Mouse (Mus musculus) hindbrain, embryonic 13.5 days (tissue): ENCODE measurements around the gene Parva. TPM values are rescaled to one million over a fixed set of nuclear protein-coding genes. Genes with fewer than 3 reads are reported as not detected.
A peak's percentile ranks its signal among the peaks of the same experiment; 100 is the strongest.

Experiments
- ATAC-seq: fragments of 200-750 bp; cut with Nextera tagmentation; 2 replicates; pipeline ENCODE4 v1.8.0; 2017; ENCODE audit warnings: moderate TSS enrichment; ENCODE audit not compliant: low FRiP score
- H3K27ac ChIP-seq: fragments of 300-500 bp; sonication (generic); 2 replicates; pipeline ENCODE4 v1.5.1; 2015; ENCODE audit warnings: inconsistent platforms, mild to moderate bottlenecking, moderate library complexity
- H3K27me3 ChIP-seq: fragments of 300-500 bp; sonication (generic); 2 replicates; pipeline ENCODE4 v1.6.1; 2015; ENCODE audit warnings: mild to moderate bottlenecking, inconsistent platforms
- H3K36me3 ChIP-seq: fragments of 300-500 bp; sonication (generic); 2 replicates; pipeline ENCODE4 v1.6.1; 2015; ENCODE audit warnings: mild to moderate bottlenecking, inconsistent platforms
- H3K4me1 ChIP-seq: fragments of 300-500 bp; sonication (generic); replicated peaks from 2 replicates; pipeline ENCODE4 v1.6.1; 2015; ENCODE audit warnings: inconsistent platforms
- H3K4me2 ChIP-seq: fragments of 300-500 bp; sonication (generic); 2 replicates; pipeline ENCODE4 v1.6.1; 2015; ENCODE audit warnings: inconsistent platforms, mild to moderate bottlenecking, moderate library complexity
- H3K4me3 ChIP-seq: fragments of 300-500 bp; sonication (generic); 2 replicates; pipeline ENCODE4 v1.5.1; 2015; ENCODE audit warnings: mild to moderate bottlenecking, inconsistent platforms
- H3K9ac ChIP-seq: fragments of 300-500 bp; sonication (generic); 2 replicates; pipeline ENCODE4 v1.6.1; 2015; ENCODE audit warnings: mild to moderate bottlenecking, inconsistent platforms
- H3K9me3 ChIP-seq: fragments of 300-500 bp; sonication (generic); 2 replicates; pipeline ENCODE4 v1.6.1; 2016; ENCODE audit warnings: inconsistent platforms
- WGBS: fragments of 180-500 bp; shearing (Covaris S2); methylation state at CpG from one replicate; pipeline ENCODE4 v1.1.7; 2015; 5-methylcytosine and 5-hydroxymethylcytosine counted together
- polyA plus RNA-seq: library from polyadenylated mRNA; unstranded; fragments of >200 nt; fragmentation: Nextera tagmentation; extraction: Ambion mirVana; gene quantifications from 2 replicates; pipeline ENCODE4 v1.2.1, GENCODE M21; 2015

The Parva gene
- polyA plus RNA-seq, 1 experiment from 2014 or later, result 30.8 TPM

DNA sequence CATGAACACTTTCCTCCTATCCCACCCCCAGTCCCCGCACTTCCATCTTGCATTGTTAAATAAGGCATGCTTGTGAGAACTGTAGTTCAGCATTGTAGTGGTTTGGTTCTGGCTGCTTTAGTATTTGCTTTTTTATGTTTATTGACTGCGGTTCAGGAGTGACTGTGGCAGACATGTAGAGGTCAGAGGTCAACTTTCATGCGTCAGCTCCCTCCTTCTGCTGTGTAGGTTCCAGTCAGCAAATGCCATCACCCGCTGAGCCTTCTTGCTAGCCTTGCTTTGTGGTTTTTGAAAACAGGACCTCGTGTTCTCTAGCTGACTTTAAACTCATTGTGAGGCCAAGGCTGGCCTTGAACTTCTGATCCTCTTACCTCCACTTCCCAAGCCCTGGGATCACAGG lies 103.6 kb downstream of the Parva start:
- no peaks in the 10 kb centered on the region for H3K9me3 ChIP-seq
- H3K4me3 ChIP-seq, result no peak overlapping the region
- no peak overlapping the region for H3K4me2 ChIP-seq
- H3K9ac ChIP-seq, result no peak overlapping the region
- H3K4me1 ChIP-seq, result peaks cover 33% of the 10 kb centered on the region
- no peak overlapping the region for H3K27ac ChIP-seq
- no peaks in the 10 kb centered on the region for H3K36me3 ChIP-seq
- H3K27me3 ChIP-seq, result no peaks in the 10 kb centered on the region
- ATAC-seq, result no peak
- 55% methylated on average over 5 of the region's 5 CpGs for whole genome bisulfite sequencing

DNA sequence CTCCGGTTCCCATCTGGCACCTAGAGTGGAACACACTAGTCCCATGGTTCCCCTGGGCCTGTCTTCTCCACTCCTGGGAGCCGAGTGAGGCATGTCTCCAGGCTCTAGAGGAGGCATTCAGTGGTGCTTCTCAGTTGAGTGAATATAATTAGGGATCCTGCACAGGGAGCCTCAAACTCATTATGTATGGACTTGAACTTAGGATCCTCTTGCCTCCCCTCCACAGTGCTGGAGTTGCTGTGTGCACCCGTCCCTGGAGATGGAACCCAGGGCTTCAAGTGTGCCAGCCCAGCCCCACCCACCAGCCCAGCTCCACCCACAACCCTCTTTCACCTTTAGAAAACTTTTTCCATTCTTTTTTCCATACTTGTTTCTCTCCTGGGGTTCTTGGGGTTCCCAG lies 106.8 kb downstream of the Parva start:
- H3K4me1 ChIP-seq, result peaks cover 18% of the 10 kb centered on the region
- no peak for ATAC-seq
- H3K27me3 ChIP-seq, result no peaks in the 10 kb centered on the region
- no peaks in the 10 kb centered on the region for H3K9me3 ChIP-seq
- H3K4me2 ChIP-seq, result no peak overlapping the region
- H3K4me3 ChIP-seq, result no peak overlapping the region
- no peak overlapping the region; the same call in 1 of the 2 replicates for H3K27ac ChIP-seq
- H3K9ac ChIP-seq, result no peak overlapping the region
- WGBS, result 69% methylated on average over 3 of the region's 3 CpGs
- no peaks in the 10 kb centered on the region for H3K36me3 ChIP-seq

DNA sequence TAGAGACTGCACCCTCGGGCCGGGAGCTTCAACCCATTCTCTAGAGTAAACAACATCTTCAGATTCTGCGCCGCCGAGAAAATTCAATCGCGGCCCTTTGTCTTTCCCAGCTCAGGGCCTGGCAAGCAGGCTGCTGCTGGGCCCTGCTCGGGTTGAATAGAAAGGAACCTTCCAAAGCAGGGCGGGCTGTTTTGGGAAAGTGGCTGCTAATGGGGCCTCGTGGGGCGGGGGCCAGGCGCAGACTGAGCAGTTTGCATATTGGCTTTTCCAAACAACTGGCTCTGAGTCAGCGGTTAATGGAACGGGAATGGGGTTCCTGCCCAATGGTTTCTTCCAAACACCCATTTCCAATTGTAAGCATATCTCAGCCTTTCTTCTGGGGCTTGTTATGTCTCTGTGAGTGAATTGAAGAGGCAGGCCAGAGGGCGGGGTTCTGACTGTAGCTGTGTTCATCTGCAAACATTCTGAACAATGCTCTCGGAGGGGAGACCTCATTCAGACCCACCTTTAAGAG lies 108.2 kb downstream of the Parva start:
- 9% methylated on average over 16 of the region's 16 CpGs for WGBS
- peak overlapping the region; percentile 13; the same call in 1 of the 2 replicates for H3K4me2 ChIP-seq
- ATAC-seq, result peak; percentile 71

DNA sequence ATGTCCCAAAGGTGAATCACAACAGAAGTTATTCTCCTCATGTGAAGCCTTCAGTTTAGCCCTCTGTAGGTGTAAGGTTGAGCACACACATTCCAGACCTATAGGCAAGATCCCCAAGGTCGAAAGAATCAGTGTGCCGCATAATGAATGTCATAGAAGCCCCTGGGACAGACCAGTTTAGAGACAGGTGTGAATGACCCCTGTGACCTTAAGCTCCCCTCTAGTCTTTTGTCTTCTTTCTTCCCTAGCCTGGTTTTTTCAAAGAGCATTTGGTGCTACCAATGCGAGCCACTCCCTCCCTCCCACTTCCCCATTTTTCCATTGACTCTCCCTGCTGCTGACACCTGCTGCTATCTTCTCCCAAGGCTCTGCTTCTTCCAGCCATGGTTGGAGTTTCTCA lies 121.8 kb downstream of the Parva start:
- Histone ChIP-seq H3K36me3 (no peaks in the 10 kb centered on the region; the same call in 1 of the 2 replicates), H3K4me2 (no peak overlapping the region), H3K4me1 (no peaks in the 10 kb centered on the region), H3K27me3 (no peaks in the 10 kb centered on the region), H3K9me3 (no peaks in the 10 kb centered on the region), H3K9ac (no peak overlapping the region), H3K4me3 (no peak overlapping the region), H3K27ac (no peak overlapping the region)
- no peak for ATAC-seq
- 87% methylated on average over 3 of the region's 3 CpGs for WGBS

More for the DNA sequence above, 108.2 kb downstream of the Parva start:
- no peak overlapping the region for H3K9ac ChIP-seq
- H3K27me3 ChIP-seq, result no peaks in the 10 kb centered on the region
- no peaks in the 10 kb centered on the region for H3K36me3 ChIP-seq
- H3K9me3 ChIP-seq, result no peaks in the 10 kb centered on the region
- H3K4me3 ChIP-seq, result no peak overlapping the region
- peaks cover 18% of the 10 kb centered on the region for H3K4me1 ChIP-seq
- H3K27ac ChIP-seq, result peak overlapping the region; percentile 76

DNA sequence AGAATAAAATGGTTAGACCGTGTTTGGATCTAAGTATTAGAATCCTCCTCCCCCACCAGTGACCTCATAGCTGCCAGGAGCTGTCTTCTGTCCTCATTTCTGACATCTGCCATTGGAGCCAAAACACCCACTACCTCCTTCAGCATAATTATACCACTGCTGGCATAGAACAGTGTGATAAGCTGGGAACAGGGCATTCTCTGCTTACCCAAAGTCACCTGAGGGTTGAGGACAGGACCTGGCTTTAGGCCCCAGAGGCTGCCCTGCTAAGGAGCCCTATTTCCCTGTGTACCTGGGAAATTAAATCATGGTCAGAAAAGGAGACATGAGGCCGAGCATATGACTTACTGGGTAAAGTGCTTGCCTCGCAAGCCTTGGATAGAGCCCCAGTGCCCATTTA lies 134.2 kb downstream of the Parva start:
- H3K9me3 ChIP-seq, result no peaks in the 10 kb centered on the region
- no peak overlapping the region for H3K9ac ChIP-seq
- ATAC-seq, result no peak
- H3K27ac ChIP-seq, result no peak overlapping the region
- 89% methylated on average over 3 of the region's 3 CpGs for WGBS
- H3K4me3 ChIP-seq, result no peak overlapping the region
- 0 out of 2 replicates have a peak, but pooled peaks cover 6% of the 10 kb centered on the region for H3K36me3 ChIP-seq
- H3K27me3 ChIP-seq, result no peaks in the 10 kb centered on the region
- no peaks in the 10 kb centered on the region; the same call in 1 of the 2 replicates for H3K4me1 ChIP-seq
- H3K4me2 ChIP-seq, result no peak overlapping the region

DNA sequence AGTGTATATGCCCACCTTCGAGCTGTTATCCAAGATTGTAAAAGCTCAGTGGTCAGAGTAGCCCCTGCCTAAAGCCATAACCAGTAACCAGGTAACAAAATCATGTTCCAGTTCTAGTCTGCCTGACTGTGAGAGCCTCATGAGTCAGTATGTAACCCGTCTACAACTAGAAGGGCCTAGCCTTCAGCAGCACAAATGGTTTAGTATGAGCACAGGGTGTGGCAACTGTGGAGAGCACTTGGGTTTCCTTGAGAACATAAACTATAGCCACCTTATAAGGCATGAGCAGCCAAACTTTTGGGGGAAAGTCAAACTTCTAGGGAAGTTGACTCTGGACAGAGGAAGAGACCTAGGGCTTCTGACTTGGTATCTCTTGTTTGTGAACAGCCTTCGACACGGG lies 139.7 kb downstream of the Parva start:
- no peak overlapping the region for H3K4me2 ChIP-seq
- no peak overlapping the region for H3K27ac ChIP-seq
- no peak for ATAC-seq
- peaks cover 9% of the 10 kb centered on the region for H3K4me1 ChIP-seq
- H3K9me3 ChIP-seq, result no peaks in the 10 kb centered on the region
- 0 out of 2 replicates have a peak, but pooled peaks cover 6% of the 10 kb centered on the region for H3K36me3 ChIP-seq
- no peak overlapping the region for H3K9ac ChIP-seq
- no peak overlapping the region for H3K4me3 ChIP-seq
- 96% methylated on average over 4 of the region's 4 CpGs for WGBS
- H3K27me3 ChIP-seq, result no peaks in the 10 kb centered on the region

DNA sequence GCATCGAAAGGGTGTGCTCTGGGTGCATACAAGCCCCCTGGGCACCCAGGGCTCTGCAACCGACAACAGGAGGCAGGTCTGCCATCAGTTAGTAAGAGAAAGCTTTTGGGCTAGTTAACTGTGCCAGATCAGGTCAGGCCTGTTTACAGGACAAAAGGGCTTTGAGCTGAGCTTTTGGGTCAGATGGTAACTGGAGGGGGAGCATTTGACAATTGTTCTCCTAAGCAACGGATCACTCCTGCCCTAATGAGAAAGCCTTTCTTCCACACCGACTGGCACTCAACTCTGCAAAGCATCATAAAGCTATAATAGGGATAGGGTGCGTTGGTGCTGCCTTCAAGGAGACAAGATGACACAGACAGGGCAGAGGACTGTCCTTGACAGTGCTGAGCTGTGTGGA lies 141.7 kb downstream of the Parva start:
- ATAC-seq, result no peak
- H3K9ac ChIP-seq, result no peak overlapping the region
- H3K4me2 ChIP-seq, result no peak overlapping the region
- H3K27me3 ChIP-seq, result no peaks in the 10 kb centered on the region
- H3K4me1 ChIP-seq, result peaks cover 9% of the 10 kb centered on the region
- H3K9me3 ChIP-seq, result no peaks in the 10 kb centered on the region
- 0 out of 2 replicates have a peak, but pooled peaks cover 6% of the 10 kb centered on the region for H3K36me3 ChIP-seq
- H3K4me3 ChIP-seq, result no peak overlapping the region
- 25% methylated on average over 5 of the region's 5 CpGs for WGBS
- H3K27ac ChIP-seq, result no peak overlapping the region

DNA sequence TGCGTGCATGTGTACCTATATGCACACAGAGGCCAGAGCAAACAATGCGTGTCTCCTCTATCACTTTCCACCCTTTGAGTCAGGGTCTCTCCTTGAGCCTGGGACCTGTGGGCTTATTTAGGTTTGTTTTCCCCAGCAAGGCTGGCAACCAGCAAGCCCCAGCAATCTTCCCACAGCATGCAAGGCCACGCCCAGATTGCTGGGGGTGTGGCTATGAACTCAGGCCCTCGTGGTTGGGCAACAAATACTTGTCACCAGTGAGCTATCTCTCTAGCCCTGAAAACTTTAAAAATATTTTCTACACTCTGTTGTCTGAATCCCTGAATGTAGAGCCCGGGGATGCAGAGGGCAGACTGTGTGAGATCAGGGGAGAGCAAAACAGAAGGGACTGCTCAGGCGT lies 154.3 kb downstream of the Parva start:
- Histone ChIP-seq H3K4me3 (no peak overlapping the region), H3K9me3 (0 out of 2 replicates have a peak, but pooled peaks cover 3% of the 10 kb centered on the region), H3K4me2 (no peak overlapping the region), H3K9ac (no peak overlapping the region), H3K36me3 (no peaks in the 10 kb centered on the region), H3K4me1 (no peaks in the 10 kb centered on the region), H3K27ac (no peak overlapping the region), H3K27me3 (no peaks in the 10 kb centered on the region)
- no peak for ATAC-seq
- WGBS, result 85% methylated on average over 6 of the region's 6 CpGs

DNA sequence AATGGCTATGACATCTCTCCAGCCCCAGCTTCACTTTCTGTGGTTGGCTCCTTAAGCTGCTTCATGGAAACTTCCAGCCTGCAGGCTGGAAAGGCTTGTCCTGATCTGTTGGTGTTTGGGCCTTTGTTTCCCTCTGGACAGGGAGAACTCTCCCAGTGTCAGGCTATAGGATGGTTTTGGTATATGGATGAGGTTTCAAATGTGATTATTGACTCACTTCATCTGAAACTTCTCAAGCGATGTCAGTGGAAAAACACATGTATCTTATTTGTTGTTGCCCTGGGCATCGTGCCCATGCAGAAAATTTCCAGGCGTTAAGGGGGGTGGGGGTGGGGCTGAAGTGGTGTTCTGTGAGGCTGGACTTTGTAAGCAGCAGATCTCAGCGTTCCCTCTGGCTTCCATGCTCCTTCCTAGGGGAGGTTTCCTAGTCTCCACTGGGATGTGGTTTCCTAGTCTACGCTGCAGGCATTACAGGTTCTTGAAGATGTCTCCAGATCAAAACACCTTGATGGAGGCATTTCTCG lies 155.6 kb downstream of the Parva start:
- H3K9ac ChIP-seq, result no peak overlapping the region
- no peak overlapping the region for H3K4me3 ChIP-seq
- H3K27ac ChIP-seq, result no peak overlapping the region
- WGBS, result 90% methylated on average over 6 of the region's 6 CpGs
- no peaks in the 10 kb centered on the region for H3K4me1 ChIP-seq
- H3K4me2 ChIP-seq, result no peak overlapping the region
- H3K36me3 ChIP-seq, result no peaks in the 10 kb centered on the region
- 0 out of 2 replicates have a peak, but pooled peaks cover 3% of the 10 kb centered on the region for H3K9me3 ChIP-seq
- ATAC-seq, result no peak
- no peaks in the 10 kb centered on the region for H3K27me3 ChIP-seq

DNA sequence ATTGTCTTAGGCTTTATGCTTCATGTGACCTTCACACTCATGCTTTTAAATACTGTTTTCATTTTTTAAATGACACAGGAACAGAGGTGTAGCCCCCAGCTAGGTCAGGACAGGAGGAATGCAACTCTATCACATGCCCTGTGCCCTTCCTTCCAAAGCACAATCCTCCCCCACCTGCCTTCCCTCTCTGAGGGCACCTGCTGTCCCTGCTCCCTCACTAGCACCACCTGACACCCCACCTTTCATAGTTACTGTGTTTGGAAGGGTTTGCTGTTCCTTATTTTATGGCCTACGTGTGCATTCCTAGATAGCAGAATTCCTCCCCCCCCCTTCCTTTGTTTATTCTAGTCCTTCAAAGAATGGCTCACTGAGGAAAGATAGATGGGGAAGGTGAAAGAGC lies 160.1 kb downstream of the Parva start:
- no peak overlapping the region for H3K9ac ChIP-seq
- 0 out of 2 replicates have a peak, but pooled peaks cover 3% of the 10 kb centered on the region for H3K9me3 ChIP-seq
- no peak overlapping the region for H3K4me3 ChIP-seq
- no peak overlapping the region for H3K4me2 ChIP-seq
- 67% methylated on average over 1 of the region's 1 CpGs for WGBS
- H3K27me3 ChIP-seq, result no peaks in the 10 kb centered on the region
- H3K4me1 ChIP-seq, result peaks cover 22% of the 10 kb centered on the region
- no peak overlapping the region for H3K27ac ChIP-seq
- no peaks in the 10 kb centered on the region for H3K36me3 ChIP-seq
- ATAC-seq, result no peak

DNA sequence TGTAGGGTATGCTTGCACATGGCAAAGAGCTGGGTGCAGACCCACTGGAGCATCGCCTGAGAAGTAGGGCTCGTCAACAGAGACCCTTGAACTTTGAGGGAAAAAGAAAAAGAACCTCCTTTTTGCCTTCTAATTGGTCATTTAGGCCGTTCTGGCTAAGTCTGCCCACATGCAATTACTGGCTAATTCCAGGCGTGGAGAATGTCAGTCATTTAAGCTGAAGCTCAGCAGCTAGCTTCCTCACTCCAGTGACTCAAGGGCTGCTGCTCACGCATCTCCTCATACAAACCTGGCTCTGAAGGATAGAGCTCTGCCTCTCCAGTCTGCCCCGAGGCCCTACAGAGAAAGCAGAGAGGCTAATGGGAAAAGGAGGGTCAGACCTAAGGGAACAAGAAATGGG lies 162.2 kb downstream of the Parva start:
- no peak overlapping the region for H3K4me3 ChIP-seq
- no peaks in the 10 kb centered on the region for H3K36me3 ChIP-seq
- H3K4me2 ChIP-seq, result no peak overlapping the region
- whole genome bisulfite sequencing, result 60% methylated on average over 6 of the region's 6 CpGs
- H3K9ac ChIP-seq, result no peak overlapping the region
- H3K9me3 ChIP-seq, result 0 out of 2 replicates have a peak, but pooled peaks cover 3% of the 10 kb centered on the region
- H3K27me3 ChIP-seq, result no peaks in the 10 kb centered on the region
- H3K27ac ChIP-seq, result 0 out of 2 replicates have a peak overlapping the region, but pooled peaks have one; percentile 19
- ATAC-seq, result peak; percentile 41; the same call in 1 of the 2 replicates
- peaks cover 27% of the 10 kb centered on the region for H3K4me1 ChIP-seq

DNA sequence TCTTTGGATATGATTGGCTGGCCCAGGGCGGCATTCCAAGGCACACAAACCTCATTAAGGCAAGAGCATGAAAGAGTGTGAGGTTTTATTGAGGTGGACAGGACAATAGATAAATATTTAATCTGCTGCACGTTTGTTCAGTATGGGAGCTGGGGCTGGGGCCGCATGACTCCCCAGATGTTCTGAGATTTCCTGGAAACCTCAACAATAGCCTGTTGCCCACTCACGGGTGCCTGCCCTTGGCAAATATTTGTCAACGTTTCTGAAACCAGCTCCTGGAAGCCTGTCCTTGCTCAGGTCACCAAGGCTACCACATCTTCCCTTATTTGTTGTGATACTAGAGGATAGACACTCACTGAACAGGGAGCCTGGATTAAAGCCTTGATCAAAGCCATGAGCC lies 166.3 kb downstream of the Parva start:
- Histone ChIP-seq H3K9me3 (no peaks in the 10 kb centered on the region), H3K4me1 (peaks cover 27% of the 10 kb centered on the region), H3K9ac (no peak overlapping the region), H3K27ac (no peak overlapping the region), H3K36me3 (no peaks in the 10 kb centered on the region), H3K4me2 (no peak overlapping the region), H3K4me3 (no peak overlapping the region), H3K27me3 (no peaks in the 10 kb centered on the region)
- WGBS, result 68% methylated on average over 5 of the region's 5 CpGs
- ATAC-seq, result no peak

DNA sequence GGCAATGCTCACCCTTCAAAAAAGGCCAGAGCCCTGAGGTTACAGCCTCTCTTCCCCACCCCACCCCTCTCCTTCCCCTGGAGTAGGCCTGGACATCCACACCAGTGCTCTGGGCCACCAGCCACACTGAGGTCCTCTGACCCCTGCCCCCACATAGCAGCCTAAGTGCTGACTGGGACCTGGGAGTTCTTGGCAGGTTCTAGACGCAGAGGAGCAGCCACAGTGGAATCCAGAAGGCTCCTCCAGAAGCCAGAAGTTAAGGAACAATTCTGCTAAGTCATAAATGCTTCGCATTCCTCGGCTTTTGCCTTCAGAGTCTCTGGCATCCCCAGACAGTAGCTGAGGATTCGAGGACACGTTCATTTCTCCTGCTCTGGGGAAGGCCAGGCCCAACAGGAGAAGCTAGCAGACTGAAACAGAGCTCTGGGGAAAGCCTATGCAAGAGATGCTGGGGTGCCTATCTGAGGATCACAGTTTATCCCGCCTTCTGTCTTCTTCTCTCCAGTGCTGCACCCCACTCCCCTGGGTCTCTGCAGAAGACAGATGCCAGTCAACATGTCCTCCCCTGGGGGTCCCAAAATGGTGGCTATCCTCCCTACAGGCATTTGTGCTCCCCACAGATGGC lies 168.0 kb downstream of the Parva start:
- Histone ChIP-seq H3K4me2 (no peak overlapping the region), H3K4me3 (no peak overlapping the region), H3K27ac (no peak overlapping the region), H3K9ac (no peak overlapping the region), H3K36me3 (no peaks in the 10 kb centered on the region), H3K9me3 (no peaks in the 10 kb centered on the region), H3K4me1 (peaks cover 13% of the 10 kb centered on the region), H3K27me3 (no peaks in the 10 kb centered on the region)
- 68% methylated on average over 6 of the region's 6 CpGs for whole genome bisulfite sequencing
- ATAC-seq, result no peak
